Mouse (Mus musculus) inflammation-experienced regulatory T-cells, adult 16 weeks (primary cell): ENCODE measurements around the gene H2al1f. TPM values are rescaled to one million over a fixed set of nuclear protein-coding genes. Genes with fewer than 3 reads are reported as not detected.

Source experiments
- polyA plus RNA-seq: library from polyadenylated mRNA; unstranded; fragments of 100-300 nt; shearing (Covaris generic); gene quantifications from one replicate; pipeline ENCODE4 v1.2.1, GENCODE M21; 2017

Gene H2al1f
- polyA plus RNA-seq: not detected

DNA sequence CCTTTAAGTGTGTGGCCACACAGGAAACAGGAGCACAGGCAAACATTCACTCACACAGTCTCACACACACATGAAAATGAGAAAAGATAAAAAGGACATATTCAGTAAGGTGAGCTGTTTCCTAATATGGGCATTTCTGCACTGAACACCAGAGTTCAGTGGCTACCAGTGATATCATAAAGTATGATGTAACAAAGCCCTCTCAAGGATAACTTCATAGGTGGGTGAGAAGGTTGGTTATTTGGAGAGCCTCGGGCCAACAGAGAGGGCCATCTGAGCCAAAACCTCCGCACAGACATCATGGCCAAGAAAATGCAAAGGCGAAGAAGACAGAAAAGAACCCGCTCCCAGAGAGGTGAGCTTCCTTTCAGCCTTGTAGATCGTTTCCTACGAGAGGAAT lies at the start of gene H2al1f:
Gene H2al1f, plus strand, starts transcription at position 301 of the 400 bp plus-strand sequence.

DNA sequence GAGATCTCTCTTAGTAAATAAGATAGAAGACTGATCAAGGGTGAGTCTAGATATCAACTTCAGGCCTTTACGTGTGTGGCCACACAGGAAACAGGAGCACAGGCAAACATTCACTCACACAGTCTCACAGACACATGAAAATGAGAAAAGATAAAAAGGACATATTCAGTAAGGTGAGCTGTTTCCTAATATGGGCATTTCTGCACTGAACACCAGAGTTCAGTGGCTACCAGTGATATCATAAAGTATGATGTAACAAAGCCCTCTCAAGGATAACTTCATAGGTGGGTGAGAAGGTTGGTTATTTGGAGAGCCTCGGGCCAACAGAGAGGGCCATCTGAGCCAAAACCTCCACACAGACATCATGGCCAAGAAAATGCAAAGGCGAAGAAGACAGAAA lies 16.0 kb upstream of the H2al1f start, which contains the start of gene H2al1a:
Gene H2al1a, plus strand, starts transcription at position 301 of the 400 bp plus-strand sequence.

DNA sequence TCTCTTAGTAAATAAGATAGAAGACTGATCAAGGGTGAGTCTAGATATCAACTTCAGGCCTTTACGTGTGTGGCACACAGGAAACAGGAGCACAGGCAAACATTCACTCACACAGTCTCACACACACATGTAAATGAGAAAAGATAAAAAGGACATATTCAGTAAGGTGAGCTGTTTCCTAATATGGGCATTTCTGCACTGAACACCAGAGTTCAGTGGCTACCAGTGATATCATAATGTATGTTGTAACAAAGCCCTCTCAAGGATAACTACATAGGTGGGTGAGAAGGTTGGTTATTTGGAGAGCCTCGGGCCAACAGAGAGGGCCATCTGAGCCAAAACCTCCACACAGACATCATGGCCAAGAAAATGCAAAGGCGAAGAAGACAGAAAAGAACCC lies 12.8 kb upstream of the H2al1f start, which contains the start of gene H2al1b:
Gene H2al1b, plus strand, starts transcription at position 301 of the 400 bp plus-strand sequence.

DNA sequence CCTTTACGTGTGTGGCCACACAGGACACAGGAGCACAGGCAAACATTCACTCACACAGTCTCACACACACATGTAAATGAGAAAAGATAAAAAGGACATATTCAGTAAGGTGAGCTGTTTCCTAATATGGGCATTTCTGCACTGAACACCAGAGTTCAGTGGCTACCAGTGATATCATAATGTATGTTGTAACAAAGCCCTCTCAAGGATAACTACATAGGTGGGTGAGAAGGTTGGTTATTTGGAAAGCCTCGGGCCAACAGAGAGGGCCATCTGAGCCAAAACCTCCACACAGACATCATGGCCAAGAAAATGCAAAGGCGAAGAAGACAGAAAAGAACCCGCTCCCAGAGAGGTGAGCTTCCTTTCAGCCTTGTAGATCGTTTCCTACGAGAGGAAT lies 9.6 kb upstream of the H2al1f start, which contains the start of gene H2al1c:
Gene H2al1c, plus strand, starts transcription at position 301 of the 400 bp plus-strand sequence.

DNA sequence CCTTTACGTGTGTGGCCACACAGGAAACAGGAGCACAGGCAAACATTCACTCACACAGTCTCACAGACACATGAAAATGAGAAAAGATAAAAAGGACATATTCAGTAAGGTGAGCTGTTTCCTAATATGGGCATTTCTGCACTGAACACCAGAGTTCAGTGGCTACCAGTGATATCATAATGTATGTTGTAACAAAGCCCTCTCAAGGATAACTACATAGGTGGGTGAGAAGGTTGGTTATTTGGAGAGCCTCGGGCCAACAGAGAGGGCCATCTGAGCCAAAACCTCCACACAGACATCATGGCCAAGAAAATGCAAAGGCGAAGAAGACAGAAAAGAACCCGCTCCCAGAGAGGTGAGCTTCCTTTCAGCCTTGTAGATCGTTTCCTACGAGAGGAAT lies 6.4 kb upstream of the H2al1f start, which contains the start of gene H2al1d:
Gene H2al1d, plus strand, starts transcription at position 301 of the 400 bp plus-strand sequence.

DNA sequence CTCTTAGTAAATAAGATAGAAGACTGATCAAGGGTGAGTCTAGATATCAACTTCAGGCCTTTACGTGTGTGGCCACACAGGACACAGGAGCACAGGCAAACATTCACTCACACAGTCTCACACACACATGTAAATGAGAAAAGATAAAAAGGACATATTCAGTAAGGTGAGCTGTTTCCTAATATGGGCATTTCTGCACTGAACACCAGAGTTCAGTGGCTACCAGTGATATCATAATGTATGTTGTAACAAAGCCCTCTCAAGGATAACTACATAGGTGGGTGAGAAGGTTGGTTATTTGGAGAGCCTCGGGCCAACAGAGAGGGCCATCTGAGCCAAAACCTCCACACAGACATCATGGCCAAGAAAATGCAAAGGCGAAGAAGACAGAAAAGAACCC lies 3.3 kb upstream of the H2al1f start, which contains the start of gene H2al1e:
Gene H2al1e, plus strand, starts transcription at position 301 of the 400 bp plus-strand sequence.

DNA sequence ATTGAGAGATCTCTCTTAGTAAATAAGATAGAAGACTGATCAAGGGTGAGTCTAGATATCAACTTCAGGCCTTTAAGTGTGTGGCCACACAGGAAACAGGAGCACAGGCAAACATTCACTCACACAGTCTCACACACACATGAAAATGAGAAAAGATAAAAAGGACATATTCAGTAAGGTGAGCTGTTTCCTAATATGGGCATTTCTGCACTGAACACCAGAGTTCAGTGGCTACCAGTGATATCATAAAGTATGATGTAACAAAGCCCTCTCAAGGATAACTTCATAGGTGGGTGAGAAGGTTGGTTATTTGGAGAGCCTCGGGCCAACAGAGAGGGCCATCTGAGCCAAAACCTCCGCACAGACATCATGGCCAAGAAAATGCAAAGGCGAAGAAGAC lies 3.0 kb downstream of the H2al1f start, which contains the start of gene H2al1g:
Gene H2al1g, plus strand, starts transcription at position 301 of the 400 bp plus-strand sequence.

DNA sequence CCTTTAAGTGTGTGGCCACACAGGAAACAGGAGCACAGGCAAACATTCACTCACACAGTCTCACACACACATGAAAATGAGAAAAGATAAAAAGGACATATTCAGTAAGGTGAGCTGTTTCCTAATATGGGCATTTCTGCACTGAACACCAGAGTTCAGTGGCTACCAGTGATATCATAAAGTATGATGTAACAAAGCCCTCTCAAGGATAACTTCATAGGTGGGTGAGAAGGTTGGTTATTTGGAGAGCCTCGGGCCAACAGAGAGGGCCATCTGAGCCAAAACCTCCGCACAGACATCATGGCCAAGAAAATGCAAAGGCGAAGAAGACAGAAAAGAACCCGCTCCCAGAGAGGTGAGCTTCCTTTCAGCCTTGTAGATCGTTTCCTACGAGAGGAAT lies 6.2 kb downstream of the H2al1f start, which contains the start of gene H2al1h:
Gene H2al1h, plus strand, starts transcription at position 301 of the 400 bp plus-strand sequence.

DNA sequence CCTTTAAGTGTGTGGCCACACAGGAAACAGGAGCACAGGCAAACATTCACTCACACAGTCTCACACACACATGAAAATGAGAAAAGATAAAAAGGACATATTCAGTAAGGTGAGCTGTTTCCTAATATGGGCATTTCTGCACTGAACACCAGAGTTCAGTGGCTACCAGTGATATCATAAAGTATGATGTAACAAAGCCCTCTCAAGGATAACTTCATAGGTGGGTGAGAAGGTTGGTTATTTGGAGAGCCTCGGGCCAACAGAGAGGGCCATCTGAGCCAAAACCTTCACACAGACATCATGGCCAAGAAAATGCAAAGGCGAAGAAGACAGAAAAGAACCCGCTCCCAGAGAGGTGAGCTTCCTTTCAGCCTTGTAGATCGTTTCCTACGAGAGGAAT lies 9.4 kb downstream of the H2al1f start, which contains the start of gene H2al1i:
Gene H2al1i, plus strand, starts transcription at position 301 of the 400 bp plus-strand sequence.

DNA sequence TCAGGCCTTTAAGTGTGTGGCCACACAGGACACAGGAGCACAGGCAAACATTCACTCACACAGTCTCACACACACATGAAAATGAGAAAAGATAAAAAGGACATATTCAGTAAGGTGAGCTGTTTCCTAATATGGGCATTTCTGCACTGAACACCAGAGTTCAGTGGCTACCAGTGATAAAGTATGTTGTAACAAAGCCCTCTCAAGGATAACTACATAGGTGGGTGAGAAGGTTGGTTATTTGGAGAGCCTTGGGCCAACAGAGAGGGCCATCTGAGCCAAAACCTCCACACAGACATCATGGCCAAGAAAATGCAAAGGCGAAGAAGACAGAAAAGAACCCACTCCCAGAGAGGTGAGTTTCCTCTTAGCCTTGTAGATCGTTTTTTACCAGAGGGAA lies 12.6 kb downstream of the H2al1f start, which contains the start of gene H2al1j:
Gene H2al1j, plus strand, starts transcription at position 301 of the 400 bp plus-strand sequence.

Other genes starting within 250 kb of the H2al1f start
- not detected for gene H2al1a, start 15.9 kb upstream of the H2al1f start, polyA plus RNA-seq
- gene H2al1b, start 12.7 kb upstream of the H2al1f start, polyA plus RNA-seq: not detected
- not detected for gene H2al1c, start 9.5 kb upstream of the H2al1f start, polyA plus RNA-seq
- gene H2al1d, start 6.3 kb upstream of the H2al1f start, polyA plus RNA-seq: not detected
- not detected for gene H2al1e, start 3.2 kb upstream of the H2al1f start, polyA plus RNA-seq
- not detected for gene H2al1g, start 3.1 kb downstream of the H2al1f start, polyA plus RNA-seq
- not detected for gene H2al1h, start 6.3 kb downstream of the H2al1f start, polyA plus RNA-seq
- not detected for gene H2al1i, start 9.5 kb downstream of the H2al1f start, polyA plus RNA-seq
- gene H2al1j, start 12.7 kb downstream of the H2al1f start, polyA plus RNA-seq: not detected